Mouse (Mus musculus): ENCODE measurements around the gene Fam20c. TPM values are rescaled to one million over a fixed set of nuclear protein-coding genes. Genes with fewer than 3 reads are reported as not detected.

Fam20c gene
- total RNA-seq (2023): 4.7 and 10.6 TPM in 2 replicates

DNA sequence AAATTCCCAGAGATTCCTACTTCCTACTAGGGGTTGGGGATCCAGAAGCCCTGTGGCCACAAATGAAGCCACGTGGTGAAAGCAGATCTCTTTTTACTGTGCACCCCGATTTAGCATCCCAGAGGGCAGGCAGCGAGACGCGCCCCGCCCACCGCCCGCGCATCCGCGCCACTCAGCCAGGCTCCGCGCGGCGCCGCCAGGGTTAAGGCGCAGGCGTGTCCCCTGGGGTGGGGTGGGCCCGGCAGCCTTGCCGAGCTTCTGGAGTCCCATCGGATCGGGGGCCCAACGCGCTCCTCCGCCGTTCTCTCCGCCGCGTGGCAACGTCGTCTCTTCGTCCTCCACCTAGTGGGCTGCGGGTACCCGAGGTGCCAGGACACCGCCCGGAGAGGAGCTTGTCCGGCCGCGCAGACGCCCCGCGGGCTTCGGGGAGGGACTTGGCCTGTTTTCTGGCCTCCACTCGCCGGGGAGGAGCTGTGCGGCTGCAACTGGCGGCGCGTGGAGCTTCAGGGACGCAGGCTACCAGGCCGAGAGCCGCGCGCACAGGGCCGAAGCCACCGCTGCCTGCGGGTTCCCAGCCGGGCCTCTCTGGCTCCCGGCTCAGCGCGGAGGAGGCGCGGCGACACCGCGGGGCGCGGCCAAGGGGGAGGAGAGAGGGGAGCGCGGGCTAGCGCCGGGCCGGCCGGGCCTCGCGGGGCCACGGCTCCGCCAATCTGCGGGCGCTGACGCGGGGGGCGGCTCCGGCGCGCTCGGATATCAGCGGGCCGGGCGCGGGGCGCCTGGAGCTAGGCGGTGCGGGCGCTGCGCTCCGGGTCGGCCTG, at the start of gene Fam20c:
Gene Fam20c, plus strand, starts transcription at position 212 of the 818 bp plus-strand sequence.

GRCm38 (mm10) chr5:138819780-138820179, 65.5 kb downstream of the Fam20c start, which contains the start of gene Gm5294:
Gene Gm5294, plus strand, starts transcription at chr5:138820080.

Other genes with a start within 250 kb of the Fam20c start
- gene 1700123K08Rik, start 189.8 kb upstream of the Fam20c start, total RNA-seq (2023): not detected in 2 replicates
- 28.5 and 31.7 TPM in 2 replicates for gene Zfp68, start 134.8 kb upstream of the Fam20c start, total RNA-seq (2023)
- 1.8 and 2.0 TPM in 2 replicates for gene A430033K04Rik, start 131.7 kb upstream of the Fam20c start, total RNA-seq (2023)
- gene Gm5294, start 65.6 kb downstream of the Fam20c start, total RNA-seq (2023): 1.3 TPM in 1 of 2 replicates, not detected in the other
- 0.61 TPM in 1 of 2 replicates, not detected in the other for gene Pdgfa, start 242.9 kb downstream of the Fam20c start, total RNA-seq (2023)